Mouse (Mus musculus) right cerebral cortex, postnatal 4 days (tissue): ENCODE results near the gene Pdgfra.

ENCODE experiments used
- DNase-seq: peaks from one replicate; pipeline ENCODE4 v3.0.0-alpha.2; 2022

Gene Pdgfra

DNA sequence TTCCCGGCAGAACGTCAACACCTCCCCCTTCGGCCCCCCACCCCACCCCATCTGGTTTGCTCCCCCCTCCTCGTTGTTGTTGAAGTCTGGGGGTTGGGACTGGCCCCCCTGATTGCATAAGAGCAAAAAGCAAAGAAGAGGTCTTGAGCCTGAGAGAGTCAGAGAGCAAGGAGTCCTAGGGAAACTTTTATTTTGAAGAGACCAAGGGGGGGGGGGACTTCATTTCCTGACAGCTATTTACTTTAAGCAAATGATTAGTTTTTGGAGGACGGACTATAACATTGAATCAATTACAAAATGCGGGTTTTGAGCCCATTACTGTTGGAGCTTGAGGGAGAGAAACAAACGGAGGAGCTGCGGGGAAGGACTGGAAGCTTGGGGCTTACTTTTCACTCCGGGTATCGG, at the start of gene Pdgfra:
Pdgfra (plus strand) TSS at position 272 of the 405 bp plus-strand sequence.
- DNase-seq, result no peak

- DNase-seq, result no peak
Observed at GRCm38 (mm10) chr5:75106511-75106910, 45.6 kb upstream of the Pdgfra start.

DNA sequence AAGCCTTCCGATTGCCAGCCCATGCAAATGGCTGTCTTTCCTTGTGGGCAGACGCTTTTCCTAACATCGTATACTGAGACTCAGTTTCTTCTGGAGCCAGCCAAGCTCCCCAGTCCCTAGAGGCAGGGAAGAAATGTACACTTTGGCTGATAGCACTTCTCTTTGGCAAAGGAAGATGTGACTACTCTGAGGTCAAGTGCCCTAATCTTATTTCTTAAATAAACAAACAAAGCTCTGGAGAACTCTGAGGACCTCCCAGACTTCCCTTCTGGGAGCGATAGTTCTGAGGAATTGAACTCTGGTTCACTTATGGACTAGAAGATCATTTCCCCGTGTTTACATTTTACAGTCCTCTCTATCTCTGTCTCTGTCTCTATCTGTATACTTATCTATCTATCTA, 42.7 kb upstream of the Pdgfra start:
- DNase-seq, result no peak

DNA sequence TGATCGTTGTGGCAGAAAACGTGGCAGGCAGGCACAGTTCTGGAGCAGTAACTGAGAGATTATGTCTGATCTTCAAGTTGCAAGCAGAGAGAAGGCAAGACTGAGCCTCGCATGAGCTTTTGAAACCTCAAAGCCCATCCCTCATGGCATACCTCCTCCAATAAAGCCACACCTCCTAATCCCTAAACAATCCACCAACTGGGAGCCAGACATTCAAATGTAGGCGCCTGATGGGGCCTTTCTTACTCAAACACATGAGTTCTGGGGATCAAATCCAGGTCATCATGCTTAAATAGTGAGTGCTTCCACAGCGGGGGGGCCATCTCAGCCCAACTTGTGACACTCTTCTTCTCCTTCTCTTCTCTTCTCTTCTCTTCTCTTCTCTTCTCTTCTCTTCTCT, 40.3 kb upstream of the Pdgfra start:
- no peak for DNase-seq

DNA sequence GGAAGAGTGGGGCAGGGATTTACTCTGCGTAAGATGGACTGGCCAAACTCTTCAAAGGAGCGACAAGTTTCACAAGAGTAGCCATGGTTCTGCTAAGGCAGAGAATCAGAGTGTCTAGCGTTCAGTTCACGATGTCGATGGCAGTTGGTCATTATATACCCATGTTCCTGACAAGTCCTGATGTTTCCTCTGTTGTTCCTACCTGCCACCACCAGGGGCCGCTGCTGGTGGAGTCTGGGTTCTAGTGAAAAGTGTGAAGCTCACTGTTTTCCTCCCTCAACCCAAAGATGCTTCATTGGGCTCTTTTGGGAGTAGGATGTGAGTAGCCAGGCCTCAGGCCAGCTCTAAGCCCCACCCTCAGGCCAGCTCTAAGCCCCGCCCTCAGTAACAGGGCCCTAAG, 33.3 kb upstream of the Pdgfra start:
- no peak for DNase-seq

GRCm38 (mm10) chr5:75121646-75122045, 30.4 kb upstream of the Pdgfra start:
- no peak for DNase-seq

DNA sequence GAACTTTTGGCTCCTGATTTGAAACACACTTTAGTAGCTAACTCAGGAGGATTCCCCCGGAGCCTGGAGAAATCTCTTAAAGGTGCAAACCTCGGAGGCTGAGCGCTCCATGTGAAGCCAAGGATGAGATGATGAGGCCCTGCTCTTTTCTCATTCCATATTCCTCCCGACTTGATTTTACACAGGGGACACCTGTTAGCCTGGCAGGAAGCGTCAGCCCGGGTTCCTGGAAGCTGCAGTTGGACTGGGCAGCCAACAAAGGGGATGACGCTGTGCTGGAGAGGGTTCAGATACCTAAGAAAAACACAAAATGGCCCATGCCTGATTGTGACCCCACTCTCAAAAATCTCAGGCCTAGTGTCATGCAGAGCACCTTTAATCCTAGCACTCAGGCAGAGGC, 17.4 kb upstream of the Pdgfra start:
- no peak for DNase-seq

DNA sequence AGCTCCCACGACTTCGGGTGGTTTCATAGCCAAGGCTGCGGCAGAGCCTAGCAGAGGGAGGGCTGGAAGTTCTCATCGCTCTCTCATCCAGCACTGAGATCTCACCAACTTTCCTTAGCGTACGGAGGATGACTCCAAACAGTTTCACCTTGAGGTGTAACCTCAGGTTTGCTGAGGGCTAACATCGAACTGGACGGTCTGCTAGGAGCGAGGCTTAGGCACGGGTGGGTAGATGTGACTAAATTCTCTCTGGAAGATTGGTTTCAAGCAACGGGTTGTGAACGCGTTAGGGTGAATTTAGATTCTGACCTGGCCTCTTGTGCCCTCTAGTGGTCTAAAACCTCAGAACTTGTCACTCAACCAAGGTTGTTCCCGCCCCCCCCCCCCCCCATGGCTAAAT, 9.0 kb upstream of the Pdgfra start:
- DNase-seq, result peak; percentile 49

- DNase-seq, result no peak
Observed at GRCm38 (mm10) chr5:75143767-75144166, 8.3 kb upstream of the Pdgfra start.

DNA sequence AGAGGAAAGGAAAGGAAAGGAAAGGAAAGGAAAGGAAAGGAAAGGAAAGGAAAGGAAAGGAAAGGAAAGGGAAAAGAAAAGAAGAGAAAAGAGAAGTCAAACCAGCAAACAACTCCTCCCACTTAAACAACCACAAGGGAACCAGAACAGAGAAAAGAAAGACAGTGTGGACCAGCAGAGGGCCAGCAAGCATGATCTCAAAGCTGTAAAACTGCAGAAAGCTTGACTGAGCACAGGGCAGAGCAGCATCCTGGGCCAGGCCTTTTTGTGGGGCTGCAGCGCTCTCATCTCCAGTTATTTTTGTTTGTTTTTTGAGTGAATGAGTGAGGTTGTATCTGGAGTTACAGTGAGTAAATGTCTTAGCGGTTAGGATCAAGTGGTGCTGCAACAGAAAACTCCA, 6.8 kb upstream of the Pdgfra start:
- DNase-seq, result no peak

DNA sequence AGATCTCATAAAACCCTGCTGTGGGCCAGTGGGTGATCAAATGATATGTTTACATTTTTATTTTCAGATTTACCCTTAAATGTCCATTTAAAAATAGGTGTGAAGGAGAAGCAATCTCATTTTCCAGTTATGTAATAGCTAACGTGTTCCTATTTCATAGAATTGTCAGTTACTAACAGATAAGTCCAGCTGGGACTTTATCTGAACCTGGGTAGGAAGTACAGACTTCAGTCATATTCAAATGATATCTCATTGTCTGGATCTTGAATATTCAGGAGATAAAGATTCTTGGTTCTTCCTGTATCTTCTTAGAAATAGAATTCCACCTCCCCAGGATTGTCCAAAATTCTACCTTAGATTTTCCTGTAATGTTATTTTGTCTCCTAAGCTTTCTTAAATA, 5.6 kb upstream of the Pdgfra start:
- DNase-seq, result no peak

DNA sequence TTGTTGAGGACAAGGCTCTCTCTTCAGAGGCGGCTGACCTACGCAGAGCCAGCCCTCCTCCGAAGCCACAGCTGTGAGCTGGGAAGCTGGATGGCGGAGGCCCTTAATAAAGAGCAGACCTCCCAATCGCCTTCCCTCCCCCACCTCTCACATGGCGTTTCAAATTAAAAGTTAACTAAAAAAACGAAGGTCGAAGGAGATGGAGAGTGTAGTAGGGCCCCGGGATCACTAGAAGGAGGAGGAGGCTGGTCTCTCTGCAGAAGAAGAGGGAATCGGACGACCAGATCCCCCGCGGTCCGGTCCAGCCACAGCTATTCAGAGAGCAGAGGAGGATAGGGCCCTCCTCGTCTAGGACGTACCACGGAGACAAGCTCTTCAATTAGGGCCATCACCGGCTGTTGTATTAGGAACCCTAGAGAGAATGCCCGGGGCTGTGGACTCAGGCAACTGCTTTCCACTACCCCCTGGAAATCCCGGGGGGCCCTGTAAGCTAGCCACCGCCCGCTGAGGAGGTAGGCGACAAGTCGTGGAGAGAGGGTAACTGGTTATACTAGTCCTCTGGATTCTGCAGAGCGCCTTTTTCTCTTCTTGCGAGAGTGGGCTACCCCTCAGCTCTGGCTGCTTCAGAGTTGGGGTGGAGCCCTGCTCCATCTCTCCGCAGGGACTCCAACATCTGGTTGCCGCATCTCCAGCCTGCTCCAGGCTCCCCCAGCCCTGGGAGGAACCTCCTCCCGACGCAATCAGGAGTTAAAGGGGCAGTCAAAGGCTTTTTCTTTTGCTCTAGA, 3.6 kb upstream of the Pdgfra start:
- DNase-seq, result no peak

GRCm38 (mm10) chr5:75149380-75149779, 2.7 kb upstream of the Pdgfra start:
- no peak for DNase-seq

- no peak for DNase-seq
Observed at GRCm38 (mm10) chr5:75149880-75150279, 2.2 kb upstream of the Pdgfra start.

GRCm38 (mm10) chr5:75150341-75150981, 1.6 kb upstream of the Pdgfra start:
- DNase-seq, result no peak

- DNase-seq, result peak; percentile 83
Observed at GRCm38 (mm10) chr5:75151146-75151900, 769 bp upstream of the Pdgfra start.

- DNase-seq, result peak; percentile 58
Observed at GRCm38 (mm10) chr5:75152791-75153625, 916 bp downstream of the Pdgfra start.

DNA sequence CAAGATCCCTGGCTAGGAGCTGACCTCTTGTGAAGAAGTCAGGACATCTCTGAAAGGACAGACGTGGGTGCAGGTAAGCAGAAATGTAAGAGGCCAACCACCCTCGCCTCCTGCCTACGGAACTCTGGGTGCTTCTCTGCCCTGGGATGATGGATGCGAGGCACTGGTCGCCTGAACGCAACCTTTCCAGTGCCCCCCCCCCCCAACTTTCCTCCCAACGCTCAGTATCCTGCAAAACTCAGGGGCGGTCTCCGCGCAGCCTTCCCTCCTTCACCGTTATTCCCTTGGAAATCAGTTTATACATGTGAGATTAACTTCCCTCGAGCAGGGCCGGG, 1.5 kb downstream of the Pdgfra start:
- DNase-seq, result no peak

DNA sequence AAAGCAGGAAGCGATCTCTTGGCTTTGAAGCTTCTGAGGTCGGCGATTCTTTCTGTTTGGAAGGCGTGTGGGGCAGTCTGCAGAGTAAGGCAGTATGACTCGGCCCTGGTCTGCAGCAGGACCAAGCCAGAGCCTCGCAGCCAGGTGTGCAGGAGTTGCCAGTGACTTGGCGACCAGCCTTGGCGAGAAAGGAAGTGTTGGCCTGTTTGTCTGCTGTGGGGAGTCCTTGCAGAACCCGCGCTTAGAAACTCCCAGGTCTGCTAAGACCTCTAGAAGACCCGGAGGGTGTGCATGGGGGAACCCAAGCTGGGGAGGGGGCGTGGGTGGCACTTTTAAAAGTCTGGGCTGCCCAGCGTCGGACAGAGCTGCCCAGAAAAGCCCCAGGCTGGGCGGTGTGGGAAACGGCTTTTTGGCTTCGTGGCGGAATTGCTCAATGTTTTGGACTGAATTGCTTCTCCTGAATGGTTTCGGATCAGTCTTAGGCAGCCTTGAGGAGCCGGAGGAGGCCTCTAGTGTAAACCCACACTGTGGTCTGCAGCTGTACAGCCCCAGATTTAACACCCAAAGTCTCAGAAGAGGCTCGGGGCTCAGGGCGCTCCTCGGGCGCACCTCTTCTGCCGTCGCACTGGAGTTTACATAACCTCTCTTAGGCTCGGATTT, 2.0 kb downstream of the Pdgfra start:
- DNase-seq, result no peak

GRCm38 (mm10) chr5:75154621-75155235, 2.6 kb downstream of the Pdgfra start:
- no peak for DNase-seq

- no peak for DNase-seq
Observed at GRCm38 (mm10) chr5:75155281-75155680, 3.2 kb downstream of the Pdgfra start.
